Mouse (Mus musculus): ENCODE measurements around the gene Susd6.
"Not testable (repeated sequence)": the region's sequence is repeated elsewhere in the genome, so short reads cannot be mapped to it uniquely, and the experiment has no call there.

The Susd6 gene

GRCm38 (mm10) chr12:80813872-80814271 is 23.6 kb downstream of the Susd6 start:
- DNase-seq (ENCODE audit: extremely low spot score): no peak

DNA sequence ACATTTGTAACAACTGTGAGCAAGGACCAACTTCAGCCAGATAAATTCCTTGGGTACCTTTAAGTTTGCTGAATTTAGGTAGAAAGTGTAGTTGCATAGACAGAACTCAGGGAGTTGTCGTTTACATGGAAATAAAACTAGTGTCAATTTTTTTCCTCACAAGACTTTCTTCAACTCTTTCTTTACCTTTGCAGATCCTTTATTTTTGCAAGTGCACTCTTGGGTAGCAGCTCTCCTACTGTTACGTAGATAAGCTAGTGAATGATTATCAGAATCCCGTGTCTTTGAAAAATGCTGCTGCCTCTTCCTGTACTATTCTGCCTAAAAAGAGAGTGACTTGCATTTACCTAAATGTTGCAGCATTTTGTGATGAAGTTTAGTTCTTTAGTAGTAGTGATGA is 24.2 kb downstream of the Susd6 start:
- no peak for DNase-seq (ENCODE audit: extremely low spot score)

DNA sequence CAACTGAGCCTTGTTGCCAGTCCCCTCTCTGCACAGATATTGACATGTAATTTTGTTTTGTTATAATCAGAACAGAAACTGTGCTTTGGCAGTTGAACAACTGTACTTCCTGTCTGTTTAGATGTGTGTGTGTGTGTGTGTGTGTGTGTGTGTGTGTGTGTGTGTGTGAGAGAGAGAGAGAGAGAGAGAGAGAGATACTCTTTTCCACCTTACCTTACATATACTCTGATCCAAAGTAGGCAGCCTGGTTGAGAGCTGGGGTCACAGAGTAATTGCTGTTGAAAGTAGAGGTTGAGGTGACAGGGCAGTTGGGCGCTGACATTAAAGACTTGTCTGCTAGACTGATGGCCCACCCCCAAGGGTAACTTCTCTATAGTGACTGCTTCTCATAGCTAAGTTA is 25.0 kb downstream of the Susd6 start:
- DNase-seq (ENCODE audit: extremely low spot score): no peak

DNA sequence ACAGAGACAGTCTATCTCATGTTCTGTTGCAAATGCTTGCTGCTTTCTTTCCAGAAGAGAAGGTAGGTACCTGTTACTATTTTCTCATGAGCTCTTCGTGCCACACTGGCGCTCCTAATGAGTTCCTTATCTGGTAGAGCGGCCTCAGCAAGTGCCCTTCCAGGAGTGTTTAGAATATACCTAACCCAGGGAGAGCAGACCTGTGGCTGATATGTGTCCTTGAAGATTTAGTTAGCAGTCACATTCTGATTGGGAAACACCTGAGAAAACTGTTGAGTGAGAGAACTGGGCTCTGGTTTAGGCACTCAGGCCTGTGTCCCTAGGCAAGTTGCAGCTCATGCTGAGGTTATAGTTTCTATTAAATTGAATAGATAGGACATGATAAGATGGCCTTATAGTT is 25.6 kb downstream of the Susd6 start:
- no peak for DNase-seq (ENCODE audit: extremely low spot score)

- no peak for DNase-seq (ENCODE audit: extremely low spot score)
These were observed 26.2 kb downstream of the Susd6 start for GRCm38 (mm10) chr12:80816380-80817086.

DNA sequence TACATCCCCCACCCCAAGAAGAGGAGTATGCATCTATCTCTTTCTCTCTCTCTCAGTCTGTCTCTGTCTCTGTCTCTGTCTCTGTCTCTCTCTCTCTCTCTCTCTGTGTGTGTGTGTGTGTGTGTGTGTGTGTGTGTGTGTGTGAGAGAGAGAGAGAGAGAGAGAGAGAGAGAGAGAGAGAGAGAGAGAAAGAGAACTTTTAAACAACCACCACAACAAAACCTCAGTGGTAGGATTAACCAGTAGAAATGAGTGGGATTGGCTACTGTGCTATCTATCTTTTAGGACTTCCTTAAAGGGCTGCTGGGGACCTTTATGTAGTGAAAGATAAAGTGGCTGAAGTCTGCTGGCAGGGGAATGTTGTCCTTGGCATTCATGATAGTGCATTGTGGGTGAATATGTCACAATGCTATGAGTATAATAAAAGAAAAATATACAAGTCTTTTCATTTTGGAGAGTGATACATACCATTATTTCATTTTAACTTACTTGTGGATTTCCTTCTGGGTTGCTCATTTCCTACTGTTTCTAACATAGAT is 27.5 kb downstream of the Susd6 start:
- no peak for DNase-seq (ENCODE audit: extremely low spot score)

GRCm38 (mm10) chr12:80819020-80819419 is 28.7 kb downstream of the Susd6 start:
- DNase-seq (ENCODE audit: extremely low spot score): not testable (repeated sequence)

DNA sequence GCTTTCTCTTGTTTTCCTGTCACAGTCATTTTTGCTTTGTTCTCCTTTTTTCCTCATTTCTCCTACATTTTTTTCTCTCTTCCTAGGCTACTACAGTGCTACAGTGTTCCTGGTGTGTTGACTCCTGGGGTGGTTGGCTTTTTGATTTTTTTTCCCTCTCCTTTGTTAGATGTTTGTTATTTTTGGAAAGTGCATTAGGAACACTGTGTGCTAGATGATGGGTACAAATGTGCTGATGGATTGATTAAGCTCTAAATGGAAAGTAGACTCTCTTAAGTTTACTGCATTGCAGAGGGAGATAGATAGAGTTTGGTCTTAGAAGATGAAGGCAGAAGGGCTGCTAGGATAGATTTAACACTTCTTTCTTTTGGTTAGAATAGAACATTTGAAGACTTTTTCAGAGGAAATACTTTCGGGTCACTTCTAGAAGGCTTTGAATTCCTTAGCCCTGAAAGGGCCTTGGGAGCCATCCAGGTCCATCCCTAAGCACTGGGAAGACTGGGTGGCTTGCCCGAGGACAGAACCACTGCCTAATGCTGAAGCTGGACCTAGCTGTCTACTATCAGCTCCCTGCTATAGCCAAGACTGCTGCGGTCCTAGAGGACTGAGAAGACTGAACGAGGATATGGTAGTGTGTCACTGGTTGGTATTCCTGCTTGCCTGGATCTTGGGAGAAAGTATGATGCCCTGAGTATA is 31.1 kb downstream of the Susd6 start:
- DNase-seq (ENCODE audit: extremely low spot score): no peak

- DNase-seq (ENCODE audit: extremely low spot score): no peak
These were observed 32.2 kb downstream of the Susd6 start for GRCm38 (mm10) chr12:80822533-80822932.

DNA sequence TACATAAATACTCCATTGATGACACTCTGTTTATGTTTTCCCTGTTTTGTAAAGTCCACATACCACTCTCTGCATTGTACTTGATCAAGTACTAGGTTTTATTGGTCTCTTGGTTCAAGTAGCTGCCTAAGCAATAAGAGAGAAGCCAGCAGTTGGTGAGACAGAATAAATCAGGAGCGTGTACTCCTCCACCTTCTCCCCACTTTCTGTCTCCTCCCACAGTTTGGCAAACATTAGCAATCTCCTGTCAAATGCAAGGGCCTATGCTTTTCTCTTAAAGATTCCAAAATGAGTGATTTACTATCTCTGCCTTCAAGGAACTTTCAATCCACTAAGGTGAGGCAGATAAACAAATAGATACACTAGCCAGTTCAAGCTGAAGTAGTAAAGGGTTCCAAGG is 33.9 kb downstream of the Susd6 start:
- DNase-seq (ENCODE audit: extremely low spot score): no peak

DNA sequence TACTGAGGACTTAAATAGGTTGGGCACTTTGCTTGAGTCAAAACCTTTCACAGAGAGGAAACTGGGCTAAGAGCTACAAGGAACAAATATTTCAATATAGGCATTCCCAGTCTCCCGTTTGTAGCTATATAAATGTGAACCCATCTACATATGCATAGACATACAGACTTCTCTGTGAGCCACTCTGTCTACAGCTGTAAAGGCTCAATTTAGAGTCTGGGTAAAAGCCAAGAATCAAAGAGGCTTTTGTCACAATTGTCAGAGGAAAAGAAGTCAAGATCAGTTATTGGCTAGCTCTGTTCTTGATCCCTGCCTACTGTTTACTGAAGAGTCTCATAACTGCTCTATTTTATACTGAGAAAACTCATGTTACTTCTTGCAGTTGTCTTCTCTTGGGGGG is 36.1 kb downstream of the Susd6 start:
- DNase-seq (ENCODE audit: extremely low spot score): no peak

GRCm38 (mm10) chr12:80827464-80828015 is 37.2 kb downstream of the Susd6 start:
- DNase-seq (ENCODE audit: extremely low spot score): no peak

DNA sequence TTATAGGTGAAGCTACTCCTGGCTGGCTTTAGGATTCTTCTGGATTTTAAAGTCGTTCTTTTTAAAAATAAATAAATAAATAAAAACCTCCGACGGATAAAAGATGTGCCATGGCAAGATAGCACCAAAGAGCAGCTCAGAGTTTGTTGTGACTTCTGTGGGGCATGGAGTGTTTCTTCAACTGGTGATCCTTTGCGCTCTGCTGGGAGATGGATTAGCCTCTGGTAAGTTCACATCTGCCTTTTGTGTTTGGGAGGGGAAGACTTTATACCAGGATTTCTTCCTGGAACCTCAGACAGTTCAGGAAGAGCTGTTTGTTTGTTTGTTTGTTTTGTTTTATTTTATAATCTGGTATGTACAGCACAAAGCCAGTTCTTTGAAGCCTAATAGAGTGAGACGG is 37.7 kb downstream of the Susd6 start:
- no peak for DNase-seq (ENCODE audit: extremely low spot score)

- no peak for DNase-seq (ENCODE audit: extremely low spot score)
These were observed 38.6 kb downstream of the Susd6 start for GRCm38 (mm10) chr12:80828951-80829350.

- no peak for DNase-seq (ENCODE audit: extremely low spot score)
These were observed 39.9 kb downstream of the Susd6 start for GRCm38 (mm10) chr12:80830211-80830610.

DNA sequence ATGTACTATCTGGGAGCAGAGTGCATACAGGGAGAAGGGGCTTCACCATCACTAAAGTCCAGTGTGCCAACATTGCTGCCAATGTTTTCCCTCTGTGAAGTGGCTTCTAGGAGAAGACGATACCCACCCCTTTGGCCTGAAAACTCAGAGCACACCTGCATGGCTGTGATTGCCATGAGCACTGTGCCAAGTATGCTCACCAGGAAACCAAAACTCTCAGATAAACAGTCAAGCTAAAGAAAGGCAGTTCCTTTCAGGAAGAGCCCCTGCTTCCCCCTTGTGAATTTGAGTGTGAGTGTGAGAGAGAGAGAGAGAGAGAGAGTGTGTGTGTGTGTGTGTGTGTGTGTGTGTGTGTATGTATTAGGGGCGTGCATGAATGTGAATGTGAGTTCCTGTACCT is 40.5 kb downstream of the Susd6 start:
- no peak for DNase-seq (ENCODE audit: extremely low spot score)

GRCm38 (mm10) chr12:80832313-80832712 is 42.0 kb downstream of the Susd6 start:
- no peak for DNase-seq (ENCODE audit: extremely low spot score)

- DNase-seq (ENCODE audit: extremely low spot score): no peak
These were observed 43.2 kb downstream of the Susd6 start for GRCm38 (mm10) chr12:80833541-80833940.

GRCm38 (mm10) chr12:80834156-80834900 is 44.0 kb downstream of the Susd6 start:
- DNase-seq (ENCODE audit: extremely low spot score): no peak

GRCm38 (mm10) chr12:80834901-80835570 is 44.7 kb downstream of the Susd6 start:
- DNase-seq (ENCODE audit: extremely low spot score): no peak

- no peak for DNase-seq (ENCODE audit: extremely low spot score)
These were observed 47.3 kb downstream of the Susd6 start for GRCm38 (mm10) chr12:80837614-80838013.

GRCm38 (mm10) chr12:80838271-80838670 is 48.0 kb downstream of the Susd6 start:
- no peak for DNase-seq (ENCODE audit: extremely low spot score)

Measured in embryo, embryonic 9.5 days (tissue).